Mouse (Mus musculus): ENCODE measurements around the gene Gm20517.
"Not testable (repeated sequence)": the region's sequence is repeated elsewhere in the genome, so short reads cannot be mapped to it uniquely, and the experiment has no call there.

DNA sequence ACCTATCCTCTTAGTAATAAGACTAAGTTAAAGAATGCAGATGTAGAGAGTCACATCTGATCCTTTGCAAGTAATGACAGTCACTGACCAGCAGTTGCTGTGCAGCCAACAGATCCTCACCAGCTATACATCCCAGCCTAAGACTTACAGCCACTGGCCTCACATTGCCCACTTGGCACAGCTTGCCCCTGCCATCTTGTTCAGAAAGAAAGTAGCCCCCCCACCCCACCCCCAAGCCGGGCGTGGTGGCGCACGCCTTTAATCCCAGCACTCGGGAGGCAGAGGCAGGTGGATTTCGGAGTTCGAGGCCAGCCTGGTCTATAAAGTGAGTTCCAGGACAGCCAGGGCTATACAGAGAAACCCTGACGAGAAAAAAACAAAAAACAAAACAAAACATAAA lies 43.0 kb downstream of the Gm20517 start:
- TF ChIP-seq POLR2A (IDR thresholded peaks at IDR 0.05; ENCODE audit: insufficient read length, low read depth); E2F4 (IDR thresholded peaks at IDR 0.05; ENCODE audit: insufficient read depth); MAX (IDR thresholded peaks at IDR 0.05; ENCODE audit: low read depth); TCF12 (IDR thresholded peaks at IDR 0.05; ENCODE audit: insufficient read depth, poor library complexity, severe bottlenecking); USF1 (IDR thresholded peaks at IDR 0.05; ENCODE audit: low read depth): not testable (repeated sequence)
